Mouse (Mus musculus) lung, embryonic 14.5 days (tissue): ENCODE results near the gene 4930469K13Rik. TPM values are rescaled to one million over a fixed set of nuclear protein-coding genes. Genes with fewer than 3 reads are reported as not detected.

ENCODE experiments used
- ATAC-seq: fragments of 200-750 bp; cut with Nextera tagmentation; 2 replicates; pipeline ENCODE4 v1.8.0; 2017; ENCODE audit warnings: mild to moderate bottlenecking, moderate TSS enrichment, moderate library complexity; ENCODE audit not compliant: insufficient read depth
- DNase-seq: peaks from one replicate; pipeline ENCODE4 v3.0.0-alpha.2; 2015
- H3K27ac ChIP-seq: fragments of 300-500 bp; sonication (generic); 2 replicates; pipeline ENCODE4 v1.5.1; 2014; ENCODE audit warnings: low read depth, mild to moderate bottlenecking, moderate library complexity
- H3K27me3 ChIP-seq: fragments of 300-500 bp; sonication (generic); 2 replicates; pipeline ENCODE4 v1.6.1; 2014; ENCODE audit warnings: low read length, control low read depth; ENCODE audit not compliant: insufficient read depth
- H3K36me3 ChIP-seq: fragments of 300-500 bp; sonication (generic); 2 replicates; pipeline ENCODE4 v1.6.1; 2014; ENCODE audit warnings: control low read depth; ENCODE audit not compliant: insufficient read depth
- H3K4me1 ChIP-seq: fragments of 300-500 bp; sonication (generic); 2 replicates; pipeline ENCODE4 v1.6.1; 2014; ENCODE audit warnings: antibody characterized with exemption, control low read depth; ENCODE audit not compliant: insufficient read depth
- H3K4me2 ChIP-seq: fragments of 300-500 bp; sonication (generic); 2 replicates; pipeline ENCODE4 v1.6.1; 2014; ENCODE audit warnings: mild to moderate bottlenecking
- H3K4me3 ChIP-seq: fragments of 300-500 bp; sonication (generic); 2 replicates; pipeline ENCODE4 v1.5.1; 2014; ENCODE audit warnings: low read depth, low read length
- H3K9ac ChIP-seq: fragments of 300-500 bp; sonication (generic); 2 replicates; pipeline ENCODE4 v1.6.1; 2014
- H3K9me3 ChIP-seq: fragments of 300-500 bp; sonication (generic); 2 replicates; pipeline ENCODE4 v1.6.1; 2016; ENCODE audit warnings: low read depth, low read length, control low read depth
- CTCF ChIP-seq: IDR thresholded peaks from 2 replicates; pipeline ENCODE4 v1.5.1; 2016; ENCODE audit warnings: antibody characterized with exemption, low read depth
- WGBS: fragments of 180-500 bp; shearing (Covaris S2); extraction: QIAGEN DNeasy Blood & Tissue Kit; methylation state at CpG from one replicate; pipeline ENCODE4 v1.1.7; 2014; 5-methylcytosine and 5-hydroxymethylcytosine counted together
- polyA plus RNA-seq: library from polyadenylated mRNA; unstranded; fragments of >200 nt; fragmentation: Nextera tagmentation; extraction: Ambion mirVana; gene quantifications from 2 replicates; pipeline ENCODE4 v1.2.1, GENCODE M21; 2014

The 4930469K13Rik gene
- polyA plus RNA-seq, 1 experiment from 2014 or later, result not detected

DNA sequence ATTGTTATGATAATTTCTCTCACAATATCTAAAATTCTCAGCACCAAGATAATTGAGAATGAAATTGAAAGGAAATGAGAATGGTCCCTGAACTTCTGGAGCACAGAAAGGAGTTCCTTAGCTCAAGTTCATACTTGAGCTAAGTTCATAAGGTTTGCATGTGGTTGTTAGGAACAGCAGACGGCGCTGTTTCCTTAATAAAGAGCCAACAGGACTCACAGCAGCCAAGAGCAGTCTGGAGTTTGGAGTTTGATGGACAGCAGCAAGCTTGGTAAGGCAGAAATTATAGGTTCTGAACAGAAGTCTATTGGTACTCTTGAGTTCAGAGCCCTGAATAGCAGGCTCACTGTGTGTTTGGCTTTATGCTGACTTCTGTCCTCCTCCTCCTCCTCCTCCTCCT, 24.8 kb upstream of the 4930469K13Rik start:
- Histone ChIP-seq H3K4me2 (no peak overlapping the region), H3K4me3 (no peak overlapping the region), H3K27me3 (no peaks in the 10 kb centered on the region), H3K36me3 (no peaks in the 10 kb centered on the region), H3K9me3 (no peaks in the 10 kb centered on the region), H3K9ac (no peak overlapping the region), H3K4me1 (no peaks in the 10 kb centered on the region), H3K27ac (no peak overlapping the region)
- TF ChIP-seq CTCF, result peak; percentile 81
- 18% methylated on average over 2 of the region's 2 CpGs for WGBS
- ATAC-seq, result no peak
- peak; percentile 84 for DNase-seq

DNA sequence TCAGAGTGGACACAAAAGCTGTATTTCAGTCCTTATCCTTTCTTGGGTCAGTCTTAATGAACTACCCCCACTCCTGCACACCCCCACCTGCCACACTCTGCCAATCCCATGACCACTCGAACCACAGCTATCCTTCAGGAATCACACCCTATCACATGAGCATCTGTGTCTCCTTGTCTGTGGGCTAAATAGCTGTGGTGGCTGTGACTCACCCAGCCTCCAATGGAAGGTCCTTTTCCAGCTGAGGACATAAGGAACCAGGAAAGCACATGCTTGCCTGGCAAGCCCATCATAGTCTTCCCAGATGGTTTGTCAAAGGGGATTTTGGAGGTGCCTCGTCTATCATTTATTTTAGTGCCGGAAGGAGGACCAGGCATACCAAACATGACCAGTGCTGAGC, 20.0 kb upstream of the 4930469K13Rik start:
- DNase-seq (no peak), ATAC-seq (no peak)
- Histone ChIP-seq H3K9me3 (no peaks in the 10 kb centered on the region), H3K4me1 (no peaks in the 10 kb centered on the region), H3K36me3 (no peaks in the 10 kb centered on the region), H3K4me2 (no peak overlapping the region), H3K27me3 (no peaks in the 10 kb centered on the region), H3K9ac (no peak overlapping the region), H3K27ac (no peak overlapping the region), H3K4me3 (no peak overlapping the region)
- WGBS, result 70% methylated on average over 3 of the region's 3 CpGs
- TF ChIP-seq CTCF, result no peak

- H3K4me3 ChIP-seq, result no peak overlapping the region
- H3K4me2 ChIP-seq, result no peak overlapping the region
- ATAC-seq (no peak), DNase-seq (no peak)
- H3K9me3 ChIP-seq, result no peaks in the 10 kb centered on the region
- no peaks in the 10 kb centered on the region for H3K4me1 ChIP-seq
- H3K27me3 ChIP-seq, result no peaks in the 10 kb centered on the region
- no peak overlapping the region for H3K27ac ChIP-seq
- H3K9ac ChIP-seq, result no peak overlapping the region
- WGBS, result 77% methylated on average over 3 of the region's 3 CpGs
- TF ChIP-seq CTCF, result no peak
- no peaks in the 10 kb centered on the region for H3K36me3 ChIP-seq
These were observed 19.2 kb upstream of the 4930469K13Rik start for GRCm38 (mm10) chr11:34117581-34117980.

GRCm38 (mm10) chr11:34116572-34117135, 18.3 kb upstream of the 4930469K13Rik start:
- 27% methylated on average over 2 of the region's 2 CpGs for WGBS
- Histone ChIP-seq H3K9ac (no peak overlapping the region), H3K36me3 (no peaks in the 10 kb centered on the region), H3K4me3 (no peak overlapping the region), H3K4me2 (no peak overlapping the region), H3K27me3 (no peaks in the 10 kb centered on the region), H3K4me1 (no peaks in the 10 kb centered on the region), H3K27ac (no peak overlapping the region), H3K9me3 (no peaks in the 10 kb centered on the region)
- ATAC-seq, result no peak
- peak; percentile 8 for DNase-seq
- no peak for TF ChIP-seq CTCF

GRCm38 (mm10) chr11:34113760-34114159, 15.4 kb upstream of the 4930469K13Rik start:
- ATAC-seq, result no peak
- no peak for TF ChIP-seq CTCF
- Histone ChIP-seq H3K36me3 (no peaks in the 10 kb centered on the region), H3K4me3 (no peak overlapping the region), H3K27me3 (no peaks in the 10 kb centered on the region), H3K9ac (no peak overlapping the region), H3K4me1 (no peaks in the 10 kb centered on the region), H3K4me2 (no peak overlapping the region), H3K27ac (no peak overlapping the region), H3K9me3 (no peaks in the 10 kb centered on the region)
- no peak for DNase-seq
- WGBS, result 51% methylated on average over 2 of the region's 2 CpGs

DNA sequence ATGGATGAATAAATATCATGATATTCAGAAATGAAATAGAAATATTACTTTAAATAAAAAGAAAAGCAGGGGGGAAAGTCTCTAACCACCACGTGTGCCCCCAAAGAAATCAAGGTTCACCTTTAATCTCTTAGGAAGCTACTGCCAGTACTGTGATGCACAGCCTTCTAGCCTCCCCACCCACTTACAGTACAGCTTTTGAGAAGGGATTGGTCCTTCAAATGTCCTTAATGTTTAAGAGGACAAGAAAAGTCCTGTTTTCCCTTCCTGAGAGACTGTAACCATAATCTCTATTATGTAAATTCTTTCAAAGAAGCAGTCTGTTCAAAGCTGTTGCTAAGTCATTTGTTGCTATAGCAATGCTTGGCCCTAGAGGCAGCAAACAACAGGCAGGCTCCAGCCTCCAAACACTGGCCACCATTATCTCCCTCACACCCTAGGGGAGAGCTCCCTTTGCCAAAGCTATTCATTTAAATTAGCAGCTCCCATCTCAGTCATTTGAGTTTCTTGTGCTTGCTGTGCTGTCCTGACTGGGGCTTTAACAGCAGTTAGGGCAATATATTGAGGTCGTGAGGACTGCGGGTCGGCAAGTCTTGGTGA, 14.5 kb upstream of the 4930469K13Rik start:
- ATAC-seq, result peak; percentile 68; the same call in 1 of the 2 replicates
- no peak overlapping the region for H3K9ac ChIP-seq

GRCm38 (mm10) chr11:34111940-34112339, 13.6 kb upstream of the 4930469K13Rik start:
- no peak overlapping the region for H3K4me2 ChIP-seq
- no peak for TF ChIP-seq CTCF

More for the DNA sequence above, 14.5 kb upstream of the 4930469K13Rik start:
- TF ChIP-seq CTCF, result no peak
- peak; percentile 59 for DNase-seq
- Histone ChIP-seq H3K9me3 (no peaks in the 10 kb centered on the region), H3K27me3 (no peaks in the 10 kb centered on the region), H3K4me2 (no peak overlapping the region), H3K4me1 (no peaks in the 10 kb centered on the region), H3K36me3 (no peaks in the 10 kb centered on the region), H3K4me3 (no peak overlapping the region), H3K27ac (no peak overlapping the region)
- 57% methylated on average over 4 of the region's 4 CpGs for WGBS

More at GRCm38 (mm10) chr11:34111940-34112339, 13.6 kb upstream of the 4930469K13Rik start:
- no peak overlapping the region for H3K4me3 ChIP-seq
- H3K36me3 ChIP-seq, result no peaks in the 10 kb centered on the region
- H3K4me1 ChIP-seq, result no peaks in the 10 kb centered on the region
- DNase-seq (no peak), ATAC-seq (no peak)
- no peaks in the 10 kb centered on the region for H3K9me3 ChIP-seq
- H3K27me3 ChIP-seq, result no peaks in the 10 kb centered on the region
- no peak overlapping the region for H3K27ac ChIP-seq
- WGBS, result 65% methylated on average over 7 of the region's 7 CpGs
- H3K9ac ChIP-seq, result no peak overlapping the region
